Mouse (Mus musculus) c-Kit-positive CD71-positive TER-119-negative erythroid progenitor cells, embryonic 14.5 days (primary cell): Measurements from ENCODE around the gene Ift140.
A peak's percentile ranks its signal among the peaks of the same experiment; 100 is the strongest.

ENCODE experiments used
- DNase-seq: peaks from one replicate; pipeline ENCODE4 v3.0.0-alpha.2; 2013; ENCODE audit warnings: low read depth

The Ift140 gene

DNA sequence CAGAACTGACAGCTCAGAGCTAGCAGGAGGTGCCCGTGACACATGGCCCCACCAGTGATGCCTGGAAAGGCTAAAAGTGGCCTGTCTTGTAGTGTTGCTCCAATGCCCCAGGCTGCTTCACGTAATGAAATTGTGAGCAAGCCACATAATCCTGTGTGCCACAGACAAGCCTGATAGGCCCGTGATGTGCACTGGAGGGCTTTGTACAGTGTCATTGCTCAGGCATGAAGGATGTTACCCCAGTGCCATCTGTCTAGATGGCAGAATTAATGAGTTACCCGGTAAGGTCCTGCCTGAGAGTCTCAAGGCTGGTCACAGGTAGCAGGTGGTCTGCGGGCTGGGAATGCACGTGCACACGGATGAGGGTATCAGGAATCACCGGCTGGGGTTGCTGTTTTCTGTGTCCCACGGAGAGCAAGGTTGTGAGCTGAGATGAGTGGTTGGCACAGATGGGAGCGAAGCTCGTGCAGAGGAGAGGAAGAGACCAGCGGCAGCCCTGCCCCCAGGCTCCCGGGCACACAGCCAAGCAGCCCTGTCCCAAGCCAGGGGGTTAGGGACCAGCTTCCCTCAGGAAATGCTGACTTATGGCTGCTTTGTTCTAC lies 62.0 kb downstream of the Ift140 start:
- DNase-seq, result no peak

DNA sequence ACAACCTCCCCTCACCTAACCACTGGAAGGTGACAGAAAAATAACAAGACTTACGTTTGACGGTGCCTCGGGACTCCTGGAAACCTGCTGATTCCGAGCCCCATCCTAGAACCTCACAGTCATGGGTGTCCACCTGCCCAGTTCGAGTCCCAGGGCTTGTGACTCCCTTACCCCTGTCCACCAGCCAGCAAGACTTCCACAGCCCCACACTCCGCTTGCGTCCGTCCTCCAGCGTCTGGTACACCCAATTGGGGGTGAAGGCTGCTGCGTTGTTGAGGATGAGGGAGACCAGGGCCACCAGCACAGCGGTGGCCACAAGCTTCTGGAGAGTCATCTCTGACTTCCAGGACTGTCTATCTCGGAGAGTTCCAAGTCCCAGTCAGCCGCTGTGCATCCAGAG lies 64.3 kb downstream of the Ift140 start:
- no peak for DNase-seq

DNA sequence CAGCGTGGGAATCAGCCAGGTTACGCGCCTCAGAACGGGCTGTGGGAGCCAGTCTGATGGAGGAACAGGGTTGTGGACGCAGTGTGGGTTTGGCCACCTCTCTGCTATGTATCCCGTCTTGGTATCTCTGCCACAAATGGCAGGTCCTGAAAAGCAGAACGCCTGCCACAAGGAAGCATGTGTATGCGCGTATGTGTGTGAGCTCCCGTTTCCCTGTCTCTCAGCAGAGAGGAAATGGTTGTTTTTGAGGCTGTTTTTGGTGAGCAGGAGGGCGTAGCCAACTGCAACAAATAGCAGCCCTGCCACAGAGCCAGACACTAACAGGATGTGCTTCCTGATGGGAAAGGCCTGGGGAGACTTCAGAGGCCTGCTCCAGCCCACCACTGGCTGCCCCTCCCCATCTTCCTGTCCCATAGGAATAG lies 65.1 kb downstream of the Ift140 start:
- no peak for DNase-seq

DNA sequence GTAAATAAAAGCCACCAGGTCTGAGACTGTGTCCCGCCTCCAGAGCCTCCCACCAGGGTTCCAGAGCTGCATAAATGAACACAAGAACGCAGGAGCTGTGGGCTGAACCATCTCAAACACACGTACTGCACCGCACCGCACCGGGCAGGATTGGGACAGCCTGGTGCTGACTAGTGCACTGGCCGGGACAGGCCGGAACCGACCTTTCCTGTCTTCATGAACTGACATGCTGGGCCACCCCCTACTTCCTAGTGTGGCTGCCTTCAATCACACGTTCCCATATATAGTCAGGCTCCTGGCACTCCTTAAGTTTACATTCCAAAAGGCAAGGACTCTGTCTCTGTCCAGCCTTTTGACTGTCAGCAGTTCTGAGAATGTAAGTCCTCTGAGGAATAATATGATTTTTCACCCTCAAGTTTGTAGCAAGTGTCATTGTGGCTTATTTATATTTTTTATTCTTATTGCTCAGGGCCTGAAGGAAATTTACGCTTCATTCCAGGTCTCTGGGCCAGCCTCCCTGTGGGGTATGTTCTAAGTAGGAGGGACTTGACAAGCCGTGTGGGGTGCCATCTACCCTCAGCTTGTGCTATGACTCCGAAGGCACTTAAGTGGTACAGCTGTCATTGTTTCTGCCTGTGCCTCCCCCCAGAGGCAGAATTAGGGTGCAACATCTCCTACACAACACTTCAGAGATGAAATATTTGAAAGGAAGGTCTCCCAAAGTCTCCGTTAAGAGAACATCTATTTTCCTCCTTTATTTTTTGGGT lies 66.4 kb downstream of the Ift140 start:
- no peak for DNase-seq

DNA sequence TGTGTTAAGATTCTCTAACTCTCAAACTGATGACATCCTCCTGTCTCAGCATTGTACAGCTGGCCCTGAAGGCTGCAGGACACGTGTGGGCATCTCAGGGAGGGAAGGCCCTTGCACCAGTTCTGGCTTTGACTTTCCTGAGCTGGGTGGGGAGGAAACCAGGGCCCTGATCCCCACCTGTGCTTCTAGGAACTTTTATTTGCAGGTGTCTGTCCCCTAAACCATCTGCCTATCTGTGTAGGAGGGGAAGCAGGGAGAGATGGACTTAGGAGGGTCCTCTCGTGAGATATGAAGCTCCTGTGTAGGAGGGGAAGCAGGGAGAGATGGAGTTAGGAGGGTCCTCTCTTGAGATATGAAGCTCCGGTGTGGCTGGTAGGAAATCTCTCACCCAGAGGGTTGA lies 67.0 kb downstream of the Ift140 start:
- DNase-seq, result no peak

DNA sequence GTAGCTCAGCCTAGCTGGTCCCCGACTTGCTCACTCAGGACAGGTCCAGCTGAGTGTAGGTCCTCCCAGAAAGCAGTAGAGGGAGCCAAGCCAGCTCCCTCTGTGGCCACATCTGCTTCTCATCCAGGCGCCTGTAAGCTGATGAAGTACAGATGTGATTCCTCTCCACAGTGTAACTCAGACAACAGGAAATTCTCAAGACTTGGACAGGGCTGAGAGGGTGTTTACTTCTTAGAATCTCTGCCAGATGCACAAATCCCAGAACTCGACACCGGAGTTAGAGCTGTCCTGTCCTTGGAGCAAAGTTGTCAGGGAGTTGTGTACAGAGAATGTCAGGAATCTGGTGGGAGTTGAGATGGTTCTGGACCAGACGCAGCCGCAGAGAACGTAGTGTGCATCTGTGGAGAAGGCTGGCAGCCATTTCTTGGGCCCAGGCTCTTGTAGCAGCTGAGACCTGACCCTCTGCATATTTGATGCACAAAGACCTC lies 67.6 kb downstream of the Ift140 start, which contains the start of gene Tmem204:
Gene Tmem204, minus strand, starts transcription at position 148 of the 488 bp plus-strand sequence.
- DNase-seq, result no peak

DNA sequence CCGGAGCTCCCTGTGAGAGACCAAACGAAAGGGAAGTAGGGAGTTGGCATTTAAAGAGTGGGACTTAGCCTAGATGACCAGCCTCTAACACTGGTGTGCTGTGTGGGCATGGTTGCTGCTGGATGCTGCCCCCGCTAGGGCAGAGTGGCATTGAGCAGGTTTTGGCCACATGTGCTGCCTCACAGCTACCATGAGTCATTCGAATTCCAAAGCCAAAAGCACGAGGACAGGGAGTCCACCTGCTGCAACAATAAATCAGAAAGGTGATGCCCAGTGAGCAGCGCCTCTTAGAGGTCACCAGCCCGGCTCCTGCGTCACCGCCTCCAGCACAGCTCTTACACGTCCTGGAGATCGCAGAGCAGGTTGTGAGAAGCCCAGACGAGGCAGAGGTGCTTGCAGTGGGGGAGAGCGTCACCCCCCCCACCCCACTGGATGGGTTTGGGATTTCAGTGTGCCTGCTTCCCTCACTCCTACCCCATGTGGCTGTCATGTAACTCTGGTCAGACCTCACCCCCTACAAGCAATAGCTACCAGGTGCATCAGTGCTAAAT lies 69.0 kb downstream of the Ift140 start:
- no peak for DNase-seq

DNA sequence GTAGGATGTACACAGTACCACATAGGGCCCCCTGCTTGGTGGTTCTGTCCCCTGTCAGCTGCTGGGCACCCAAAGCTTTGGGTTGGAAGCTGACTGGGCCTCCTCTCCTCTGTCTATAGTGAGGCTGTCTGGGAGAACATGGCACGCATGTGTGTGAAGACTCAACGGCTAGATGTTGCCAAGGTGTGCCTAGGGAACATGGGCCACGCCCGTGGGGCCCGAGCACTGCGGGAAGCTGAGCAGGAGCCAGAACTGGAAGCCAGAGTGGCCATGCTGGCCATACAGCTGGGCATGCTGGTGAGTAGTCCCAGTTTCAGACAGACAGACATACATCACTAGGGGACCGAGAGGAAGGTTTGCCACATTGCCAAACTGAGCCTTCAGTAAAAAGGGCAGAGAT lies 70.8 kb downstream of the Ift140 start:
- DNase-seq, result no peak

DNA sequence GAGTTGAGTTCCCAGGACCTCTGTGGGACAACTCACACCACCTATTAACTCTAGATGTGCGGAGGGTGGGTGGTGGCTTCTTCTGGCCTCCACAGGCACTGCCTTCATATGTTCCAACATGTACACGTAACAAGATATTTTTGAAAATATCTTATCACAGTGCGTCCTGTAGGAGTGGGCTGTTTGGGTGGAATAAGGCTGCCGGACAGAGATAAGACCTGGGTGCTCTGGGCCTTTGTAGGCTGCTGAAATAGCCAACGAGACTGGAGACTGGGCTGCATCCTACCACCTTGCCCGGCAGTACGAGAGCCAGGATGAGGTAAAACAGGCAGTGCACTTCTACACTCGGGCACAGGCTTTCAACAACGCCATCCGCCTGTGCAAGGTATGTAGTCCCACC lies 73.3 kb downstream of the Ift140 start:
- DNase-seq, result peak; percentile 20

DNA sequence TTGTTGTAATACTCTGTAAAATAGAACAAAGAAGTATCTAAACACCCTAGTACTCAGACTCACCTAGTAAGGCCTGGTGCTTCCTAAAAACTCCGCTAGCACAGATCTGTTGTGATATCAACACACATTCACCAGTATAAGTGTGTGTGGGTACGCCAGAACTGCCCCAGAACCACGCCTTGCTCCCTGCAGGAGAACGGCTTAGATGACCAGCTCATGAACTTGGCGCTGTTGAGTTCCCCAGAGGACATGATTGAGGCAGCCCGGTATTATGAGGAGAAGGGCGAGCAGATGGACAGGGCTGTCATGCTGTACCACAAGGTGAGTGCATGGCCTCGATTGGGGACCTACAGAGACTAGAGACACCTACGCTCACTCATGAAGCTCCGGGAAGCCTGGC lies 74.6 kb downstream of the Ift140 start:
- DNase-seq, result no peak

DNA sequence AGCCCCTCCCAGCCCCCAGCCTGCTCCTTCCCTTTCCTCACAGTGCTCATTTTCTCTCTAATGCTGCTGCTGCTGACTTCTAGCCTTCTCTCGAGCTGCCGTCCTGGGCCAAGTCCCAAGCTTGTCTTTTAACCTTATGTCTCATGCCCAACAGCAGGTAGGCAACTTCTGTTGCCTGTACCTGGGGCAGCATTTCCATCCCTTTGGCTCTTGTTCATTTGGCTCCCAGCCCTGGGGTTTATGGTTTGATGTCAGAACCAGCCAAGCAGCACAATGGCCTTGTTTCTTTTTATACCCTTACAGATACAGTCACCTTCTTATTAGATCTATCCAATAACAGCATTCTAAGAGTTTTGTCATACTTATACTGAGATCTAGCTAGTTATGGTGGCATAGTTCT lies 80.3 kb downstream of the Ift140 start:
- DNase-seq, result no peak

DNA sequence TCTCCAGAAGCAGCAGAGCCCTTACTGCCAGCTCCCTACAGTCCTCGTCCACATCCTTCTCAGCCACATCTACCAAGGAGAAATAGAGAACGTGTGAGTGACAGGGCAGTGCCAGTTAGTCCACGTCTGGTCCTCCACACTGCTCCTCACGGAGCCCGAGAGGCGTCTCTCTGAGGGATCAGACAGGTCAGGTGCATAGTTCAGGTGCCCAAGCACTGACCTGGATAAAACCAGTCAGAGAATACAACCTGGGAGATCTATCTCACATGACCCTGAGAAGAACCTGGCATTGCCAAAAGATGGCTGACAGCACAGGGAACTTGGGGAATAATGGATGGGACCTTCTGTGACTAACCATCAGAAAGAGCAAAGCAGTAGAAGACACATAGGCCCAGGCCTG lies 84.2 kb downstream of the Ift140 start:
- DNase-seq, result no peak

DNA sequence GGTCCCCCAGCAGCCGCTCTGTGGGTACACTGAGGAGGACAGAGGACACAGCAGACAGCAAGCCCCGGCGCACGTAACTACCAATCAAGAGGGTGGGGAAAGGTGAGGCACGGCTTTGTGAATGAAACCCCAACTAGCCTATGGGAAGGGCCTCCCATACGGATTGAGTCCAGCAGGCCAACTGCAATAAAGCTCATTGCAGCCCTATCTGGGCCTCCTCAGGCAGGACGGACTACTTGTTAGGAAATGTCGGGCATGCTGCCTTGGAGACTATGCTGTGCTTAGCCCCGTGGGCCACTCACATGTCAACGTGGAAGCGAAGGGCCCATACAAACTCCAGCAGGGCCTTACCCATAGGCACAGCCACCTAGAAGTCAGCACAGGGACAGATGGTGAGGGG lies 85.5 kb downstream of the Ift140 start:
- DNase-seq, result no peak

DNA sequence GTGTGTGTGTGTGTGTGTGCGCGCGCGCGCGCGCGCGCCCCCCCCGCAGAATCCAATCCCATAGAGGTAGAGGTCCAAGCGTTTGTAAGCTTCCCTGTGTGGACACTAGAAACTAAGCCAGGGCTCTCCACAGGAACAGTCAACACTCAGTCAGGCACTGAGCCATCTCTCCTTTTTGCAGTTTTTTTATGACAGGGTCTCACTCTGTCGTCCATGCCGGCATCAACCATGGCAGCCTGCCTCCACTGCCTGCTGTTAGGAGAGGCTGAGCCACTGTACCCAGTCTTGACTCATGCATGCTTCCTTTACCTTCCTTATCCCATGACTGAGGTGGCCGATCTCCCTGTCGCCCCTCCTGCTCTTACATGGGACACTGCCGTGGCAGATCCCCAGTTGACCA lies 91.9 kb downstream of the Ift140 start:
- DNase-seq, result no peak

DNA sequence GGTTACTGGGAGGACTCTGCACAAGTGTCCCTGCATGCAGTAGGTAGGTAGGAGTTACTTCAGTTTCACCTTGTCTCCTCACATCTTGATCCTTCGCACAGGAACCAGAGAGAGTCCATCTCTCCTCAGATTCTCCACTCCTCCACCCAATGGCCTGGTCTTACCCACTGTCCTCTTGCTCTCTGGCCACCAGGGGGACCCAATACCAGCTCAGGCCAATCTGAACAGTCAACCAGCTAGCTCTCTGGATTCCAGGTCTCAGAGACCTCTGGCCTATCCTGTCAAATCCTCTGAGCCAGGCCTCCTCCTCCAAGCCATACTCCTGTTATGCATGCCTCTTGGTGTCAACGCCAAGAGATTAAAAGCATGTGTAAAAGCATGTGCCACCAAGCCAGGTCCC lies 93.7 kb downstream of the Ift140 start:
- DNase-seq, result no peak

DNA sequence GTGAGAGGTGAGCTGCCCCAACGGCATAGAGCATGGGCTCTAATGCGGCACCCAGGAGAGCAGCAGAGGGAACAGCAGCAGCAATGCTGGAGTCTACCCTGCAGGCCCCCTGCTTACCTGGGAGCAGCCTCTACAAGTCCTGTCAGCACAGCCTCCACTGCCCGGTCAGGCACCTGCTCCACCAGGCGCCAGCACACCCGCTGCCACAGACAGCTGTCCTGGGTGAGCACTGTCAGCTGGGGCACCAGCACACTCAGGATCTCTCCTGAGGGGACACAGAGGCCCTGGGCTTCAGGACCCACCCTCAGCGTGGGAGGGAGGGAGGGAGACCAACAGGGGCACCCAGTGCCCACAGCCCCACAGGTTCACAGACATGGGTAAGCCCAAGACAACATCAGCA lies 94.7 kb downstream of the Ift140 start:
- DNase-seq, result no peak

DNA sequence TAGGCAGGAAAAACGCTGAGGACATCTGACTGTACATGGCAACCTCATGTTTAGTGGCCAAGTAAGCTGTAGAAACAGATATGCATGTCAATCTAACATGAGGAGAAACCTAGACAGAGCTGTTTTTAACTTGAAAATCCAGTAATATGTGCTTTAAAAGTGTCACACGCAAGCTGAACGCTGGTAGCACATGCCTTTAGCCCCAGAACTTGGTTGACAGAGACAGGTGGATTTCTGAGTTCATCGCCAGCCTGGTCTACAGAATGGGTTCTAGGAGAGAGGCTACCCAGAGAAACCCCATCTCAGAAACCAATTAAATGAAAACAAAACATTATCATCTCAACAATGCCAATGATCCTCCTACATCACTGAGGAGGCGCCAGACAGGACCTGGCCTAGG lies 95.3 kb downstream of the Ift140 start:
- DNase-seq, result no peak

DNA sequence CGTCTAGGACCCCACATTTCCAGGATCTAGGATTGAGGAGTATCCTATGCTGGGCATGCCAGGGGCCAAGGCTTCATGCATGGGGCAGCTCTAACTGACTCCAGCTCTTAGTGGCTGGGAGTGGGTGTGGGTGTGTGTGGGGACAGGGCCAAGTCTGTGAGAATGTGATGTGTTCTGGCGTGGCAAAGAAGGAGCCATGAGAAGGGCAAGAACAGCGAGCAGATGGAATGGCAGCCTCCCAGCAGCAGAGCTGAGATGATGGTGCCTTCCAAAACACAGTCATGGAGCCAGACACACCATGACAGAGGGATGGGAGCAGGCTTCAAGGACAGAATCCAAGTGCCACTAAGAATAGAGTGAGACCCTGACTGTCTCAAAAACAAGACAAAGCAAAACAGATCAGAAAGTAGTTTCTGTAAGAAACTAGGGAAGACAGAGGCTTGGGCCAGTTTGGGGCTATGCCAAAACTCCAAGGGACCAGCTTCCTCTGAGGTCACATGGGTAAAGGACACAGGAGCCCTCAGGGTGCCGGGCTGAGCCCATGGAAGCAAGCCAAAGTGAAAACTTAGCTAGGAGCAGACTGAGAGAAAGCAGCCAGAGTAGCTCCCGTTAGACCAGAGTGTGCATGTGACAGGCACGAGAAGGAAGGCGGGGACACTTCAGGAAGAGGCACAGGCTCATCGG lies 96.0 kb downstream of the Ift140 start:
- DNase-seq, result no peak

DNA sequence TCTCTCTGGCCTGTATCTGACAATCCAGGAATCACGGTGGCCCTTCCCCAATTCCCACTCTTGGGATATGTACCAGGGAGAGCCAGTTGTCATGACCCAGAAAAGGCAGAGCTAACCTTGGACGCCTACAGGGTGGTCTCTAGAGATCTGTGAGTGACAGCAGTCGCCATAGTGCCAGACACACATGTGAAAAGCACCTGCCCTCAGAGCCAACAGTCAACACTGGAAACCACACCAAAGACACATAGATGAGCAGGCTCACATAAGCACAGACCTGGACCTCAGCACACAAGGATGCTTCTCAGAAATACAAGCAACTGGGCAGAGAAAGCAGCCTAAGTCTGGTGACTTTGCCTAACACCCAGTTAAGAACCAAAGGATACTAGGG lies 96.5 kb downstream of the Ift140 start:
- no peak for DNase-seq

DNA sequence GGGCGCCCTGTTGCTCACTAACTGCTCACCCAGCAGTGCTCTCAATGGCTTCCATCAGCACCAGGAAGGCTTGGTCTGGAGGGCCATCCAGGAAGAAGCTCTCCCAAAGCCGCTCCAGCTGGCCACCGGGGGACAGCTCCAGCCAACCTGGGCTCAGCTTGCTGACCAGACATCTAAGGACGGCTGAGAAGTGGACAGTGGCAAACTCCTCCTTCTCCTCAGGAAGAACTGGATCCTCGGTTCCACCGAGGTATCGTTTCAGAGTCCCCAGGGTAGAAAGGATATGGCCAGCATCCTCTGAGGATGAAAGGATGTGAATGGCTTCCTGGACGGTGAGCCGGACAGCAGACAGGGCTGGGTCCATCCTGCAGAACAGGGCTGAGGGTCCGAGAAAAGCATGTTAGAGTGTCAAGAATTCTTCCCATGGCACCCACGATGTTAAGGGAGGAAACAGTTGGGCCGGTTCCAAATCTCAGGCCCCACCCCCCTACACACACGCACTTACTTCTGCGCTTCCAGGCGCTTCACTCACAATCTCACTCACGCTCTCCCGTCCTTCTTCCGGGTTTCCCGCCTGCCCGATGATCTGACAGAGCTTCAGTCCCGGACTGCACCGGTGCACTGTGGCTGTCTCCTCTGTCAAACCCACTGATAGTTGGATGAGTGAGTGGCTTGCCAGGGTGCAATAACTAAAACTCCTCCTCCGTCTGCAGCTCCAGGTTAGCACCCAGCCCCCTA lies 99.2 kb downstream of the Ift140 start:
- DNase-seq, result no peak

DNA sequence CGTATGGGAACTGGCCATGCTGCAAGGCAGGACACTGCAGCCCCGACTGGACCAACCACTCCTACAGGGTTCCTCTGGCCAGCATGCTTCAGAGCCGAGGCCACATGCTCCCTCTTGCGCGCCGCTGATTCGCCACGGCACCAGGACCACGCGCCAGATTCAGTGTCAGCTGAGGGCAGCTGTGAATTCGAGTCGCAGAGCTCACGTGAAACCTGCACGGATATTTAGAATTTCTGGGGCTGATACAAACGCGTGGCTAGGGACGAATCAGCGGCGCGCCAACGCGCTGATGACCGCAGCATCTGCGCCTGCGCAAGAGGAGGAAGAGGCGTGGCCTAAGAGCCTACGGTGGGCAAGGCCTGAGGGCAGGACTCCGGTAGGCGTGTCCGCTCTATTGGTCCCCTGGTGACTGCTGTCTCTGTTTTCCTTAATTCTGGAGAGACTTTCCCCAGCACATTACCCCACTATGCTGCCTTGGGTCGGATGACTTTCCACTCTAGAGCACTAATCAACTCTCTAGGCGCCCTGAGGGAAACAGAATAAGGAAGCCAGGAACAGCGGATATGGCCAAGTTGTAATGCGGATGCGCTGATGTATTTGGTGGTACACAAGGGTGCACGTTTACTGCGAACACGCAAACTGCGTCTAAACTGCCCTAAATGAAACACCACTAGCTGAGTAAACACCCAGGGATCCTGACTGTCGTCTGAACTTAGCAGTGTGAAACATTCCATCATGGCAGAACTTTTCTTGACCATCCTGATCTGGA lies 100.0 kb downstream of the Ift140 start, which contains the start of gene Telo2:
Gene Telo2, minus strand, starts transcription at position 304 of the 769 bp plus-strand sequence.
- DNase-seq, result peak; percentile 90
